Mouse (Mus musculus) liver, embryonic 12.5 days (tissue): ENCODE measurements around the gene Nrxn3. TPM values are rescaled to one million over a fixed set of nuclear protein-coding genes. Genes with fewer than 3 reads are reported as not detected.
A peak's percentile ranks its signal among the peaks of the same experiment; 100 is the strongest.

Experiments
- ATAC-seq: fragments of 200-750 bp; cut with Nextera tagmentation; 2 replicates; pipeline ENCODE4 v1.8.0; 2017; ENCODE audit warnings: moderate number of reproducible peaks, mild to moderate bottlenecking, moderate library complexity
- H3K27ac ChIP-seq: fragments of 300-500 bp; sonication (generic); 2 replicates; pipeline ENCODE4 v1.5.1; 2016; ENCODE audit warnings: mild to moderate bottlenecking
- H3K27me3 ChIP-seq: fragments of 300-500 bp; sonication (generic); replicated peaks from 2 replicates; pipeline ENCODE4 v1.6.1; 2016; ENCODE audit warnings: mild to moderate bottlenecking, moderate library complexity
- H3K36me3 ChIP-seq: fragments of 300-500 bp; sonication (generic); 2 replicates; pipeline ENCODE4 v1.6.1; 2016; ENCODE audit warnings: mild to moderate bottlenecking, moderate library complexity
- H3K4me1 ChIP-seq: fragments of 300-500 bp; sonication (generic); 2 replicates; pipeline ENCODE4 v1.6.1; 2016
- H3K4me2 ChIP-seq: fragments of 300-500 bp; sonication (generic); 2 replicates; pipeline ENCODE4 v1.6.1; 2016; ENCODE audit warnings: mild to moderate bottlenecking, moderate library complexity
- H3K4me3 ChIP-seq: fragments of 300-500 bp; sonication (generic); 2 replicates; pipeline ENCODE4 v1.5.1; 2016; ENCODE audit warnings: mild to moderate bottlenecking, moderate library complexity
- H3K9ac ChIP-seq: fragments of 300-500 bp; sonication (generic); 2 replicates; pipeline ENCODE4 v1.6.1; 2016; ENCODE audit warnings: mild to moderate bottlenecking, moderate library complexity
- H3K9me3 ChIP-seq: fragments of 300-500 bp; sonication (generic); replicated peaks from 2 replicates; pipeline ENCODE4 v1.6.1; 2016; ENCODE audit warnings: mild to moderate bottlenecking, moderate library complexity
- WGBS: fragments of 180-500 bp; shearing (Covaris S2); methylation state at CpG from one replicate; pipeline ENCODE4 v1.1.7; 2016; ENCODE audit not compliant: insufficient replicate concordance; 5-methylcytosine and 5-hydroxymethylcytosine counted together
- polyA plus RNA-seq: library from polyadenylated mRNA; unstranded; fragments of >200 nt; fragmentation: Nextera tagmentation; extraction: Ambion mirVana; gene quantifications from 2 replicates; pipeline ENCODE4 v1.2.1, GENCODE M21; 2016

The Nrxn3 gene
- polyA plus RNA-seq, 1 experiment from 2014 or later: 1.4 TPM

DNA sequence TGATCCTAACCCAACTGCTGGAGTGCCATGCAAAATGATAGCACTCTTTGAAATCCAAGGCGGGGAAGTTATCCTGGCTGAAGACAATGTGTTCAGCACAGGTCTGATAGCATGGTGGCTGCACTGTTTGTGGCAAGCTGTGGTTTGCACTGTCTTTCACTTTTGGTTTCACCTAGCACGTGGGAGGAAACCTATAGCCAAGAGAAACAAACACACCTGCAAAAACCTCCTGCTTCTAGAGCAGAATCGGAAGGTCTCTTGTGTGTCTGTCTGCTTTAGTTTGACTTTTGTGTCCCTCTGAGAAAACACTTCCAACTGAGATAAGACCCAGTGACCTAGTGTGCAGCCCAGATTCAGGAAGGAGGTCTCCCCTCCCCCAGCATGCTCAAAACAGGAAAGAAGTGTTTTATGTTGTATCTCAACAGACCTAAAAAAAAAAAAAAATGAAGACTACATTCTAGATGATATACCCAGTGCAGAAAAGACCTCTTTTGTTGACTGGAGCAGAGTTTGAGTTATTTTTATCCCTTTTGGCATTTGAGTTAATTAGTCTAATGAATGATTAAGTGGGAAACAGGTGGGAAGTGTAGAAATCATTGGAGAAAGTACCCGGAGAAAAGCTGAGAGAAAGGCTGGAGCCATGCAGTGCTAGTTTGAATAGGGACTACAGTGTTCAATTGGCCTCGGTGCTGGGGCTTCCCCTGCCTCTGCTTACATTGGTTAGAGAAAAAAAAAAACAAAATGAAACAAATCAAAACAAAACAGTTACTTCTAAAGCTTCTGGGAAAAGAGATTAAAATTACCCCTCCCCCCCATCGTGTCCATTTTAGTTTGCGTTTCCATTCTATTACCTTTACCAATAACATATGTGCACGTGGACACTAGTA is 996.8 kb downstream of the Nrxn3 start:
- H3K4me2 ChIP-seq: peak overlapping the region; percentile 32
- H3K9ac ChIP-seq: no peak overlapping the region
- no peak for ATAC-seq
- WGBS: 30% methylated on average over 8 of the region's 8 CpGs
- H3K27ac ChIP-seq: no peak overlapping the region
- H3K4me1 ChIP-seq: peaks cover 6% of the 10 kb centered on the region; the same call in 1 of the 2 replicates
- H3K36me3 ChIP-seq: no peaks in the 10 kb centered on the region
- H3K4me3 ChIP-seq: no peak overlapping the region
- H3K27me3 ChIP-seq: no peaks in the 10 kb centered on the region
- H3K9me3 ChIP-seq: no peaks in the 10 kb centered on the region

DNA sequence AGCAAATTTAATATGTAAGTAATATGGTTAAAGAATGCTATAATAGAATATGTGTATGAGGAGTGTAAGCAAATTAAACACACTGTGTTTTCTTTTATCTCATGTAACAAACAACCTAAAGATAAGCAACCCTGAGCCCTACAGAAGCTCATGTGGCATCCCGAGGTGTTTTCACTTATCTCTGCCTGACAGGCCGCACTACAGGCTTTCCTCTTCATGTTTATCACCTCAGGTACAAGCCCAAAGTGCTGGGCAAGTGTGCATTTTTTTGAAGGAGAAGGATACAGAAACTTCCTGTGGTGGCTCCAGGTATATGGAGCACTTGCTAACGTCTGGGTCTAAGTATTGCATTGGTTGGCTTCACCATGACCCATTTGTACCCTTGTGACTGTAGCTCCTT is 998.3 kb downstream of the Nrxn3 start:
- WGBS: 17% methylated on average over 3 of the region's 3 CpGs
- H3K9ac ChIP-seq: no peak overlapping the region
- no peak overlapping the region for H3K4me3 ChIP-seq
- peak; percentile 96 for ATAC-seq
- peaks cover 6% of the 10 kb centered on the region; the same call in 1 of the 2 replicates for H3K4me1 ChIP-seq
- no peaks in the 10 kb centered on the region for H3K27me3 ChIP-seq
- no peaks in the 10 kb centered on the region for H3K36me3 ChIP-seq
- H3K9me3 ChIP-seq: no peaks in the 10 kb centered on the region
- no peak overlapping the region for H3K4me2 ChIP-seq
- H3K27ac ChIP-seq: peak overlapping the region; percentile 56; the same call in 1 of the 2 replicates

DNA sequence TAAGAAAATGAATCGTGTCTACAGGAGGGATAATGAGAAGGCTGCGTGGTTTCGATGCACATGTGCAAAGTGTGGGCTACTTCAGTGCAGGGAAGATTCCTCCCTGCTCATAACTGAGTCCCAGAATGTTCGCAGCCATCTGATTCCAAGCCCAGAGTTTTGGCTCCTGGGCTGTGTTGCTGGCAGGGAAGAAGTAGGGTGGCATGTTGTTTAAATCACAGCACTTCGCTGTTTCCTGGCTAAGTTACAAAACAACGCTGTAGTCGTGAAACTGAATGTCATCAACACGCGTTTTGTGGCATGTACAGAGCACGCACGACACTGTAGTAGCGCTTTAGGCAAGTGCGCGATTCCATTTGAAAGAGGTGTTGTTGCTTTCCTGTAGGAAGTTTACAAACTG is 999.8 kb downstream of the Nrxn3 start:
- Histone ChIP-seq H3K9me3 (no peaks in the 10 kb centered on the region), H3K27me3 (no peaks in the 10 kb centered on the region), H3K4me1 (peaks cover 6% of the 10 kb centered on the region; the same call in 1 of the 2 replicates), H3K4me3 (no peak overlapping the region), H3K27ac (no peak overlapping the region), H3K9ac (no peak overlapping the region), H3K36me3 (no peaks in the 10 kb centered on the region), H3K4me2 (no peak overlapping the region)
- WGBS: 80% methylated on average over 14 of the region's 14 CpGs
- ATAC-seq: no peak

DNA sequence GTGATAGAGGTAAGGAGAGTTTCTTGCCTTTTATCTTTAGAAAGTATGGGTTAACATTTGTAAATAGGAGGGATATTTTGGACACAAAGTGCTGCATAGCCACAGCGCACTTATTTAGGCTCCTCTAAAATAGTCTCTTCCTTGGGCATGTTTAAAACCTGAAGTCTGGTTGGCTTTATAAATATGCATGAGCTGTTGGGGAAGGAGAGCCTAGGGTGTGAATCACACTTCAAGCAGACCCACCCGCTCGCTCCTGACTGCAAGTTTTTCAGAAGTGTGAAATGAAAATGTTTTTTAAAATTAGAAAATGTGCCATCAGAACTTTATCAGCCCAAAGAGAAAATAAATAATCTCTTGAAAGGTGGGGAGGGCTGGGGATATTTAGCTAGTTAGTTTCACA is 1001.4 kb downstream of the Nrxn3 start:
- Histone ChIP-seq H3K4me1 (peaks cover 6% of the 10 kb centered on the region; the same call in 1 of the 2 replicates), H3K36me3 (no peaks in the 10 kb centered on the region), H3K27me3 (no peaks in the 10 kb centered on the region), H3K4me2 (no peak overlapping the region), H3K9me3 (no peaks in the 10 kb centered on the region), H3K9ac (no peak overlapping the region), H3K4me3 (no peak overlapping the region), H3K27ac (no peak overlapping the region)
- 46% methylated on average over 3 of the region's 3 CpGs for WGBS
- ATAC-seq: no peak

DNA sequence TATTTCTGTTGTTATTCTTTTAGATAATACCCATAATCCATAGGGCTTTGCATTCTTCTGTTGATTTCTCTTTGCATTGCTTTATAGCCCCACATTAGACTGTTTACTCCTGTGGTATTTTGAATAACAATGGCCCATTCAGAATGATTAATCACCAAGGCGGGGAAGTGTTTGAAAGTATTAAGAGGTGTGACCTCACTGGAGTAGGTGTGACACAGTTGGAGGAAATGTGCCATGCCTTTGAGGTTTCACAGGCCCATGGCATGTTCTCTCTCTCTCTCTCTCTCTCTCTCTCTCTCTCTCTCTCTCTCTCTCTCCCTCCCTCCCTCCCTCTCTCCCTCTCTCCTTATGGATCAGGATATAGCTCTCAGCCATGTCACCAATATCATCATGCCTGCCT is 1019.6 kb downstream of the Nrxn3 start:
- H3K4me3 ChIP-seq: no peak overlapping the region
- no peak overlapping the region for H3K27ac ChIP-seq
- no peak for ATAC-seq
- no peak overlapping the region for H3K9ac ChIP-seq
- no peaks in the 10 kb centered on the region for H3K36me3 ChIP-seq
- no peaks in the 10 kb centered on the region for H3K9me3 ChIP-seq
- H3K27me3 ChIP-seq: no peaks in the 10 kb centered on the region
- WGBS: 41% methylated on average over 1 of the region's 1 CpGs
- no peak overlapping the region for H3K4me2 ChIP-seq
- no peaks in the 10 kb centered on the region for H3K4me1 ChIP-seq

DNA sequence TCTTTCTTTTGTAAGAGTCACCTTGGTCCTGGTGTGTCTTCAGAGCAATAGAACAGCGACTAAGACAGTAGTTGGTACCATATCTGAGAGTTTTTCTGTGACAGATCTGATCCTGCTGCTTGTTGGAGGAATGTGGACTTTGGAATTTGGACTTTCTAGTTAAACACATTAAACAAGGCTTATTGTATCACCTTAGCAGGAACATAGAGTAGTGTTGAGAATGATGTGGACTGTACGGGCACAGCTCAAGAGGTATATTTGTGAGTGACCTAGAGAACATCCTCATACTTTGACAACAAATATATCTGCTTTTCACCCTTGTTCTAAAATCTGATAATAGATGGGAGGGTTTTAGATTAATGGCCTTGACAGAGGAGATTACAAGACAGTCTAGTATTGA is 1020.1 kb downstream of the Nrxn3 start:
- ATAC-seq: no peak
- 52% methylated on average over 2 of the region's 2 CpGs for WGBS
- Histone ChIP-seq H3K9ac (no peak overlapping the region), H3K9me3 (no peaks in the 10 kb centered on the region), H3K27me3 (no peaks in the 10 kb centered on the region), H3K4me3 (no peak overlapping the region), H3K36me3 (no peaks in the 10 kb centered on the region), H3K4me2 (no peak overlapping the region), H3K4me1 (no peaks in the 10 kb centered on the region), H3K27ac (no peak overlapping the region)

DNA sequence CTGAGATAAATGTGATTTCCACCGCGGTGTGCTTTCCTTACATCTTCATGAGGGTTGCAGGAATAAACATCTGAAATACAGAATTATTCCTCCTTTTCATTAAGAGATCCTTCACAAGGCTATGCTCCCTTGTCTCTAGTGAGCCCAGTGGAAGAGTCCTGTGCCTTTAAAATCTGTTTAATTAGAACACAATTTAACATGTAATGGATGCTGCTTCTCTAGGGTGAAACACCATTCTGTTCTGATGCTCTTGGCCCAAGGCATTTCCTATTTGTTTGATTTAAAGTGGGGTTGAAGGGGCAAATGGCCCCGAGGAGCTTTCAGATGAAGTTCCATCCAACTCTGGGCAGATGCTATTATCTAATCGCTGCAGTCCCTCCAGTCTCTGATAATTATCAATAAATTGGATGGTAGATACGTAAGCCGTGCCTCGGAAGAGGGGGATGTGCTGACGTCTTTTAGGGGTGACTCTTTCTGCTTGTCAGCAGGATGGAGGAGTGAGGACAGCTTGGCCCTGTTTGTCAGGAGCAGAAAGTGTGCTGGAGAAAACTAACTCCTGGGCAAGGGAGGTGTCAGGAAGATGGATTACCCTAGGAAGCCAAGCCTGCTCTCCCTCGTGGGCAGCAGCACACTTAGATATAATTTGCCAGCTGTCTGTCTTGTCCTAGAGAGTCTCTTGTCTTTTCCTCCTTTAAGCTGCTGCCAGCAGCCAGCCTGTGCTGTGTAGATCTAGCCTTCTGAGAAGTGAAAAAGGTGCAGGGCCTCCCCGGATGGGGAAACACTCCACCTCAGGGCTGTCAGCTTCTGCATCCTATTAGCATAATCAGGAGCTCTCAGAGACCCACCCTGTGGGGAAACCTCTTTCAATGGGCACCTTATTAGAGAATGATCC is 1041.8 kb downstream of the Nrxn3 start:
- WGBS: 43% methylated on average over 10 of the region's 10 CpGs
- no peaks in the 10 kb centered on the region for H3K36me3 ChIP-seq
- H3K4me1 ChIP-seq: no peaks in the 10 kb centered on the region
- no peak overlapping the region for H3K4me3 ChIP-seq
- H3K27ac ChIP-seq: no peak overlapping the region
- no peaks in the 10 kb centered on the region for H3K27me3 ChIP-seq
- no peak for ATAC-seq
- H3K4me2 ChIP-seq: no peak overlapping the region
- H3K9me3 ChIP-seq: 0 out of 2 replicates have a peak, but pooled peaks cover 4% of the 10 kb centered on the region
- no peak overlapping the region for H3K9ac ChIP-seq

DNA sequence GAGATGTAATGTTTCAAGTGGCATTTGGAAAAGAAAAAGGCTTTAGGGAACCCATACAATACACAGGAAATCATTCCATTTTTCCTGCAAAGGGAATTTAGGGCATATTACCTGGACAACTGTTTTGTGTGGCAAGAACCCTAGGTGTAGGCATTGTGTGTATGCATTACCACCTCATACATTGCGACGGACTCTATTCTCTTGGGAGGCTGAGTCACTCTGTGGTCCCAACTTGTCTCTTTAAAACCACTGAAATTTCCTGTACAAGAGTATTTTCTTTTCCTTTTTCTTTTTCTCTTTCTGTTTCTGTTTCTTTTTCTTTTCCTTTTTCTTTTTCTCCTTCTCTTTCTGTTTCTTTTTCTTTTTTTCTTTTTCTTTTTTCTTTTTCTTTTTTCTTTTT is 1042.5 kb downstream of the Nrxn3 start:
- H3K9me3 ChIP-seq: 0 out of 2 replicates have a peak, but pooled peaks cover 4% of the 10 kb centered on the region
- no peak overlapping the region for H3K4me3 ChIP-seq
- no peak overlapping the region for H3K9ac ChIP-seq
- H3K4me2 ChIP-seq: no peak overlapping the region
- H3K4me1 ChIP-seq: no peaks in the 10 kb centered on the region
- WGBS: 71% methylated on average over 2 of the region's 2 CpGs
- H3K36me3 ChIP-seq: no peaks in the 10 kb centered on the region
- no peaks in the 10 kb centered on the region for H3K27me3 ChIP-seq
- ATAC-seq: no peak
- no peak overlapping the region for H3K27ac ChIP-seq

DNA sequence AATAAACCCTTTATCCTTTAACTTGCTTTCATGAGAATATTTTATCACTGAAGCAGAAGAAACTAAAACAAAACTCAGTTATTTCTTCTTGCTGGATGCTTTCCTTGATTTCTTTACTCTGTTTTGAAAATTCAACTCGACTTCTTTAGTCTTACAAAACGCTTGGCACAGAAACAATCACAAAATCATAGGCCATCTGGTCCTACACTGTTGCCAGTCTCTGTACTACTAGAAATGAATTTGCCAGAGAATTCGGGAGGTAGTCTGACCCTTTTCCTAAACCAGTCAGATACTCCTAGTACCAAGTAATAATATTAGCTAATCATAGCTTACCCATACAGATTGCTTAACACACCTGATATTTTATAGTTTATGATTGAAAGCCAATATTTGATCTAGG is 1066.1 kb downstream of the Nrxn3 start:
- WGBS: 53% methylated on average over 3 of the region's 3 CpGs
- no peaks in the 10 kb centered on the region for H3K36me3 ChIP-seq
- H3K4me3 ChIP-seq: no peak overlapping the region
- no peak overlapping the region for H3K9ac ChIP-seq
- H3K27ac ChIP-seq: no peak overlapping the region
- H3K9me3 ChIP-seq: no peaks in the 10 kb centered on the region
- ATAC-seq: no peak
- H3K4me2 ChIP-seq: no peak overlapping the region
- H3K27me3 ChIP-seq: no peaks in the 10 kb centered on the region
- no peaks in the 10 kb centered on the region for H3K4me1 ChIP-seq

DNA sequence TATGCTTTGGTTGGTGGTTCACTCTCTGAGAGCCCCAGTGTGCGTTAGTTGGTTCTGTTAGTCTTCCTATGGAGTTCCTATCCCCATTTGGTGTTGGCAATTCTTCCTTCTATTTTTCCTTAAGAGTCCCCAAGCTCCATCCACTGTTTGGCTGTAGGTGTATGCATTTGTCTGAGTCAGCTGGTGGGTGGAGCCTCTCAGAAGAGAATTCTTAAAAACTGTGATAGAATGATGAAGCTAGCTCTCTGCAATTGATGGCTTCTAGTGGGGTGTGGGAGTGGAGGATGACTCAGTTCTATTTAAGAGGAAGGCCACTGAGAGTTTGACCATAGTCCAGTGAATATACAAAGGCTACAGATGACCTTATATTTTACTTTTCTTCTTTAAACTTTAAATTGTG is 1067.3 kb downstream of the Nrxn3 start:
- Histone ChIP-seq H3K4me3 (no peak overlapping the region), H3K9ac (no peak overlapping the region), H3K4me2 (no peak overlapping the region), H3K27me3 (no peaks in the 10 kb centered on the region), H3K36me3 (no peaks in the 10 kb centered on the region), H3K9me3 (no peaks in the 10 kb centered on the region), H3K4me1 (no peaks in the 10 kb centered on the region), H3K27ac (no peak overlapping the region)
- WGBS: 63% methylated on average over 1 of the region's 1 CpGs
- ATAC-seq: no peak

DNA sequence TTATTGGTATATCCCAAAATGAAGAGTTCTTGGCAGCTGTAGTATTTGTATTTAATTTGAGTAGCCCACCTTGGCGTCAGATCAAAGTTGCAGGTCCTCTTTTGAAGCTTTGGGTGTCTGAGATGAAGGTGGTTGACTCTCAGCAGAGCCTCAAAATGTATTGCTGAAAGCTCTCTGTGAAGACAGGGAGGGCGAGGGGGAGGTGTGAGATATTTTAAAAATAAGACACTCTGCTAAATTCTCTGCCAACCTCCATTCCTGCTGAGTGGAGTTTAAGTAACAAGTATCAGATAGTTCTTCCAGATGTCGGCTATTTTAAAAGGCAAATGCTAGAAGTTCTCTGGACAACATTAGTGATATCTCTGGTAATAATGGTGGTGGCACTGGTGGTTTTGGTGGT is 1069.2 kb downstream of the Nrxn3 start:
- Histone ChIP-seq H3K4me3 (no peak overlapping the region), H3K36me3 (no peaks in the 10 kb centered on the region), H3K27ac (no peak overlapping the region), H3K9ac (no peak overlapping the region), H3K9me3 (no peaks in the 10 kb centered on the region), H3K4me1 (no peaks in the 10 kb centered on the region), H3K4me2 (no peak overlapping the region), H3K27me3 (no peaks in the 10 kb centered on the region)
- WGBS: 47% methylated on average over 3 of the region's 3 CpGs
- ATAC-seq: no peak

DNA sequence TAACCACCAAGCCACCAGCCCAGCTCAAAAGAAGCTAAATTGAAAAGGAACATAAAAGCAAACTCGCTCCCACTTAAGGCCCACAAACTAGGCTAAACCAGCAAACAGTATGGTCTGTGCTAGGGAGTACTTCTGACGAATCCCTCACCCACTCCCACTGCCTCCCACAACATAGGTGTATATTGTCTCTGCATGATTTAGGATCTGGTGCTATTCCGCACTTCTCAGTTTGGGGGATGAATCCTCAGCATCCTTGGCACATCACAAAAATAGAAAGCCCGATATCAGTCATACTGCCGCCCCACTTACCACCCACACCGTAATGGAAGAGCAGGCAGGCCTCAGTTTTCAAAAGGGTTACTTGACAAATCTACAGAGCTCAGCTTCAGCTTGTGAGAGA is 1072.1 kb downstream of the Nrxn3 start:
- 72% methylated on average over 6 of the region's 6 CpGs for WGBS
- ATAC-seq: no peak
- H3K4me2 ChIP-seq: no peak overlapping the region
- H3K9me3 ChIP-seq: no peaks in the 10 kb centered on the region
- H3K27me3 ChIP-seq: no peaks in the 10 kb centered on the region
- no peak overlapping the region for H3K27ac ChIP-seq
- H3K4me1 ChIP-seq: no peaks in the 10 kb centered on the region
- no peak overlapping the region for H3K9ac ChIP-seq
- H3K4me3 ChIP-seq: no peak overlapping the region
- H3K36me3 ChIP-seq: no peaks in the 10 kb centered on the region
